Mouse (Mus musculus) subcutaneous adipose tissue, adult 2 months (tissue): ENCODE results near the gene Zfpl1. TPM values are rescaled to one million over a fixed set of nuclear protein-coding genes. Genes with fewer than 3 reads are reported as not detected.

Experiments used
- polyA plus RNA-seq: library from polyadenylated mRNA; depleted of rRNA; stranded (reverse); fragments of >200 nt; gene quantifications from 2 replicates; pipeline ENCODE4 v1.2.3, GENCODE M21; 2012; ENCODE audit warnings: low replicate concordance; rRNA removed

Gene Zfpl1
- polyA plus RNA-seq: 100 and 103 TPM in 2 replicates

DNA sequence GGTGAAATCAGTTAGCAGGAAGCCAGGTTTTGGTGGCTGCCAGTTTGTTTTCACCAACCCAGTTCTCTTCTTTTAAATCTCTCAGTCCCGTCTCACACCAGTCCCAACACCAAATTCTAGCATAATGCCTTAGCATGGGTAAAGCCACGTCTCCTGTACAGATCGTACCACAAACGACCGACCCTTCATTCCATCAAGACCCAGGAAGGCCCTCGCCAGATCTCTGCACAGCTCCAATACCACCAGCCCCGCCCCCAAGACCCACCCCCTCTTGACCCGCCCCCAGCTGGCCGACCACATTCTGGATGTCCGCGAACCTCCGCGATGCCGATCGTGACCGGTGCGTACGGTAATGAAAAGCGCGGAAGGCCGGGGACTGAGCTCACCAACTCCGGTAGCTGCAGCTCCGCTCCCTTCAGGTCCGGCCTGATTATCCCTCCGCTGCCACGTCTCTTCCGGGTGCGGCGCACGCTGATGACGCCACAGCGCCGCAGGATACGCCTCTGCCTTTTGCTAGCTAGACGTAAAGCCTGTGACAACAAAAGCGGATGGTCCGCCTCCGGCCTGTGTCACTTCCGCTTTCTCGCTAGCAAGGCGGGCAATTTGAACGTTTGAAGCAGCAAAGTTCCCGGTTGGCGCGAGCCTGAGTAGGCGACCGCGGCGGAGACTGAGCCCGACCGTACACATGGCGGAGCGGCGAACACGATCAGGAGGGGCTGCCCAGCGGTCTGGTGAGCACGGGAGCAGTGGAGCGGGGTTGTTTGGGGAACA, at the start of gene Zfpl1, which contains the start of gene Cdca5:
Zfpl1 (minus strand) TSS at position 479 of the 771 bp plus-strand sequence.
Cdca5 (plus strand) TSS at position 506 of the 771 bp plus-strand sequence.

GRCm38 (mm10) chr19:6127760-6128341, 43.1 kb upstream of the Zfpl1 start, which contains the start of gene Snx15:
TSS of gene Snx15 (minus strand) at chr19:6128304.

GRCm38 (mm10) chr19:6117986-6118676, 33.4 kb upstream of the Zfpl1 start, which contains the start of gene Sac3d1:
TSS of gene Sac3d1 (minus strand) at chr19:6118650.

GRCm38 (mm10) chr19:6105586-6105985, 20.8 kb upstream of the Zfpl1 start, which contains the start of gene Naaladl1:
TSS of gene Naaladl1 (plus strand) at chr19:6105782.

GRCm38 (mm10) chr19:6094119-6094518, 9.4 kb upstream of the Zfpl1 start, which contains the start of gene AC131692.1:
TSS of gene AC131692.1 (plus strand) at chr19:6094419.

DNA sequence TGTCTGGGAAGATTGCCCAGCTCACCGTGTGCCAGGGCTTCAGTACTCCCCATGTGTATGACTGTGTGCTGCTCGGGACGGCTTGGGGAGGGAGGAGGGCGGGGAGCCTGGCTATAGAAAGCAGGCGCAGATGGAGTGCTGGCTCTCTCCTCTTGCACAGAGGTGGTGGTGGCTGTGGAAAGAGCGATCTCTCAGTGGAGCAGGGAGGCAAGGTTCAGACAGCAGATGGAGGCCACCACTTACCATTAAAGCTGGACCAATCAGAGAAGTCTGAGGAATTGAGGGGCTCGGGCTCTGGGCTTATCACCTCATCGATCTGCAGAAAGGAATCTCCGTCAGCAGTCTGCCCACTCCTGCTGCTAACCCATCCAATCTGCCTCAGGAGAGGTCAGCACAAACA, 2.6 kb downstream of the Zfpl1 start, which contains the start of gene Gm28374:
Gm28374 (minus strand) TSS at position 101 of the 400 bp plus-strand sequence.

DNA sequence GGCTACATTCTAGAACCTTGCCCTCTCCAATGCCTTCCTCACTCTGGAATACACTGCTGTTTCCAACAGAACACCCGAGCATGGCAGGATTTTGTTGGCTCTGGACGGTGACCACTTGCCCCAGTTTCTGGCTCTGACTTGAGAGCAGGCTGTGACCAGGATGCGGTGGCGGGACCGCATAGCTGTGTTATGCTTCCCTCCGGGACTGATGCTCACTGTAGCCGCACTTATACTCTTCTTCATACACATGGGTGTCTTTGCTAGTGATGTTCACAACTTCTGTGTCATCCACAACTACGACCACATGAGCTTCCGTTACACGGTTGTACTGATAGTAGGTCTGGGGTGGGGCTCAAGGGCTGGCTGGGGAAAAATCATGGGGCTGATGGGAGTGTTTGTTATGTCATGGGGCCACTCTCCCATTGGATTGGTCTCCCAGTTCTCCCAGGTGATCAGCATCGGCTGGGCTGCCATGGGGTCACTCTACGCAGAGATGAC, 4.7 kb downstream of the Zfpl1 start, which contains the start of gene Tmem262:
Tmem262 (plus strand) TSS at position 51 of the 498 bp plus-strand sequence.

GRCm38 (mm10) chr19:6076564-6077393, 8.0 kb downstream of the Zfpl1 start, which contains the start of gene Vps51:
TSS of gene Vps51 (minus strand) at chr19:6077231.

DNA sequence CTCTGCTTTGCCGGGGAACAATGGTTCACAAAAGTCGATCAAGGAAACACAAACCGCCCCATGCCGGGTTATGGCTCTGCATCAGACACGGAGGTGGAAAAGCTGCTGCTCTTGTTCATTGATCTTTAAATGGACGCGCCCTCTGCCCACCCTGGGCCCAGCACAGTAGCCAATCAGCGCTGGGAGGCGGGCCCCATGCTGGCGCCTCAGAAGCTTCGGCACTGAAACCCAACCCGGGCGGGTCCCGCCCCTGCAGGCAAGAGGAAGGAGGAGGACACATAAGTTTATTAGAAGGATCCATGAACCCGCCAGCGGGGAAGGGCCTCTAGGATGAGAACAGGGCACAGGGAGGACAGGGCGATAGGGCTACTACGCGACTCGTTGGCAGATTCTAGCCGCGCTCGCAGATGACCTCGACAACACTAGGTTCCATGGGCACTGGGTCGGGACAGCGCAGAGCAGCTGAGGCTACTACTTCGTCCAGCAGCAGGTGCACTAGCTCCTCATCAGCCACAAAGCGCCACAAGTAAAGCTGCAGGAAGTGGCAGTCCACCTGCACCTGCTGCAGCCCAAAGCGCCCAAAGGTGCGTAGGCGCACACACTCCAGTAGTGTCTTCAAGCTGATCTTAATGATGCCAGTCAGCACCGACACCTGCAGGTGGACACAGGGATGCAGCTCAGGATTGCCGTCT, 16.9 kb downstream of the Zfpl1 start, which contains the start of gene Tm7sf2:
Tm7sf2 (minus strand) TSS at position 650 of the 692 bp plus-strand sequence.

GRCm38 (mm10) chr19:6061021-6061533, 23.7 kb downstream of the Zfpl1 start, which contains the start of gene Znhit2:
TSS of gene Znhit2 (plus strand) at chr19:6061192.

GRCm38 (mm10) chr19:6057313-6058096, 27.3 kb downstream of the Zfpl1 start, which contains the start of the genes Mrpl49 and Fau:
TSS of gene Mrpl49 (minus strand) at chr19:6057785.
TSS of gene Fau (plus strand) at chr19:6057844.

GRCm38 (mm10) chr19:6046294-6047153, 38.2 kb downstream of the Zfpl1 start, which contains the start of gene Syvn1:
TSS of gene Syvn1 (plus strand) at chr19:6046576.

Other genes starting within 250 kb of the Zfpl1 start
- gene Frmd8, start 209.7 kb downstream of the Zfpl1 start, polyA plus RNA-seq: 22.5 and 24.5 TPM in 2 replicates
- gene Slc25a45, start 207.1 kb downstream of the Zfpl1 start, polyA plus RNA-seq: 24.1 and 26.7 TPM in 2 replicates
- 0.33 and 1.0 TPM in 2 replicates for gene Tigd3, start 190.8 kb downstream of the Zfpl1 start, polyA plus RNA-seq
- gene Dpf2, start 171.9 kb downstream of the Zfpl1 start, polyA plus RNA-seq: 73.6 and 128 TPM in 2 replicates
- gene Cdc42ep2, start 160.1 kb downstream of the Zfpl1 start, polyA plus RNA-seq: 24.5 and 38.9 TPM in 2 replicates
- gene Pola2, start 120.8 kb downstream of the Zfpl1 start, polyA plus RNA-seq: 60.9 and 84.4 TPM in 2 replicates
- not detected in 2 replicates for gene Slc22a20, start 98.8 kb downstream of the Zfpl1 start, polyA plus RNA-seq
- 42.0 and 72.3 TPM in 2 replicates for gene Capn1, start 69.1 kb downstream of the Zfpl1 start, polyA plus RNA-seq
- 59.3 and 60.1 TPM in 2 replicates for gene Syvn1, start 38.4 kb downstream of the Zfpl1 start, polyA plus RNA-seq
- 29.0 and 43.8 TPM in 2 replicates for gene Mrpl49, start 27.2 kb downstream of the Zfpl1 start, polyA plus RNA-seq
- 740 and 1,078 TPM in 2 replicates for gene Fau, start 27.1 kb downstream of the Zfpl1 start, polyA plus RNA-seq
- gene Znhit2, start 23.8 kb downstream of the Zfpl1 start, polyA plus RNA-seq: 43.0 and 48.9 TPM in 2 replicates
- 39.1 and 40.1 TPM in 2 replicates for gene Tm7sf2, start 16.6 kb downstream of the Zfpl1 start, polyA plus RNA-seq
- 67.5 and 83.1 TPM in 2 replicates for gene Vps51, start 7.7 kb downstream of the Zfpl1 start, polyA plus RNA-seq
- not detected in 2 replicates for gene Tmem262, start 4.9 kb downstream of the Zfpl1 start, polyA plus RNA-seq
- gene Gm28374, start 2.7 kb downstream of the Zfpl1 start, polyA plus RNA-seq: 0.19 and 0.49 TPM in 2 replicates
- 0.30 and 4.4 TPM in 2 replicates for gene Cdca5, start within 50 bp of the Zfpl1 start, polyA plus RNA-seq
- gene AC131692.1, start 9.5 kb upstream of the Zfpl1 start, polyA plus RNA-seq: not detected in 2 replicates
- 0.09 and 0.22 TPM in 2 replicates for gene Naaladl1, start 20.8 kb upstream of the Zfpl1 start, polyA plus RNA-seq
- 19.6 and 37.2 TPM in 2 replicates for gene Sac3d1, start 33.7 kb upstream of the Zfpl1 start, polyA plus RNA-seq
- 31.6 and 42.5 TPM in 2 replicates for gene Snx15, start 43.3 kb upstream of the Zfpl1 start, polyA plus RNA-seq
- 8.7 and 11.0 TPM in 2 replicates for gene Batf2, start 56.0 kb upstream of the Zfpl1 start, polyA plus RNA-seq
- gene Arl2, start 56.6 kb upstream of the Zfpl1 start, polyA plus RNA-seq: 139 and 178 TPM in 2 replicates
- gene Majin, start 99.4 kb upstream of the Zfpl1 start, polyA plus RNA-seq: 0.26 and 0.46 TPM in 2 replicates
- 0.63 and 0.66 TPM in 2 replicates for gene Gpha2, start 141.4 kb upstream of the Zfpl1 start, polyA plus RNA-seq
- gene Ppp2r5b, start 150.9 kb upstream of the Zfpl1 start, polyA plus RNA-seq: 90.3 and 103 TPM in 2 replicates
- 38.8 and 43.8 TPM in 2 replicates for gene Atg2a, start 156.7 kb upstream of the Zfpl1 start, polyA plus RNA-seq
- 270 and 315 TPM in 2 replicates for gene Ehd1, start 191.8 kb upstream of the Zfpl1 start, polyA plus RNA-seq
- 10.9 and 14.7 TPM in 2 replicates for gene Cdc42bpg, start 221.5 kb upstream of the Zfpl1 start, polyA plus RNA-seq